Mouse (Mus musculus) left cerebral cortex, postnatal 4 days (tissue): ENCODE data around the gene Acsf3. TPM values are rescaled to one million over a fixed set of nuclear protein-coding genes. Genes with fewer than 3 reads are reported as not detected.

ENCODE experiments used
- DNase-seq: peaks from one replicate; pipeline ENCODE4 v3.0.0-alpha.2; 2022
- intact Hi-C: fragments of 180-260 bp; cut with DNase I; formaldehyde crosslinking; loops from one replicate; pipeline ENCODE4 v1.15.1; 2025
- total RNA-seq, 2 experiments: library from RNA; stranded (reverse); gene quantifications; 2 replicates each; pipeline ENCODE4 v1.2.3; 2021

Gene Acsf3
- 10 to 100 TPM; 17.4 to 17.8 TPM for total RNA-seq

- intact Hi-C loops: no loop called here
- DNase-seq: peak; percentile 54
Measured at GRCm38 (mm10) chr8:122775285-122776155, at the start of gene Acsf3. TSS of gene Acsf3 (plus strand) at chr8:122775486.

GRCm38 (mm10) chr8:122726789-122727188 is 48.5 kb upstream of the Acsf3 start:
- intact Hi-C loops: no loop called here
- DNase-seq: no peak

GRCm38 (mm10) chr8:122727412-122727811 is 47.9 kb upstream of the Acsf3 start:
- intact Hi-C loops: no loop called here

GRCm38 (mm10) chr8:122728630-122729029 is 46.7 kb upstream of the Acsf3 start:
- intact Hi-C loops: no loop called here
- DNase-seq: no peak

More at GRCm38 (mm10) chr8:122727412-122727811, 47.9 kb upstream of the Acsf3 start:
- no peak for DNase-seq

GRCm38 (mm10) chr8:122735110-122735509 is 40.2 kb upstream of the Acsf3 start:
- no peak for DNase-seq
- intact Hi-C loops: no loop called here

- peak; percentile 35 for DNase-seq
- intact Hi-C loops: no loop called here
Measured at GRCm38 (mm10) chr8:122735542-122736473, 39.5 kb upstream of the Acsf3 start.

- intact Hi-C loops: no loop called here
- no peak for DNase-seq
Measured at GRCm38 (mm10) chr8:122736623-122737022, 38.7 kb upstream of the Acsf3 start.

- no peak for DNase-seq
- intact Hi-C loops: no loop called here
Measured at GRCm38 (mm10) chr8:122737071-122737470, 38.2 kb upstream of the Acsf3 start.

- intact Hi-C loops: no loop called here
- DNase-seq: no peak
Measured at GRCm38 (mm10) chr8:122737886-122738285, 37.4 kb upstream of the Acsf3 start.

GRCm38 (mm10) chr8:122739102-122739725 is 36.1 kb upstream of the Acsf3 start:
- DNase-seq: peak; percentile 70
- intact Hi-C loops: no loop called here

- DNase-seq: no peak
- intact Hi-C loops: no loop called here
Measured at GRCm38 (mm10) chr8:122742471-122742870, 32.8 kb upstream of the Acsf3 start.

- intact Hi-C loops: no loop called here
- peak; percentile 45 for DNase-seq
Measured at GRCm38 (mm10) chr8:122745022-122745749, 30.1 kb upstream of the Acsf3 start.

- DNase-seq: no peak
- intact Hi-C loops: no loop called here
Measured at GRCm38 (mm10) chr8:122745750-122746275, 29.5 kb upstream of the Acsf3 start.

GRCm38 (mm10) chr8:122746439-122746838 is 28.8 kb upstream of the Acsf3 start:
- intact Hi-C loops: no loop called here
- DNase-seq: no peak

GRCm38 (mm10) chr8:122747825-122748224 is 27.5 kb upstream of the Acsf3 start:
- intact Hi-C loops: no loop called here
- no peak for DNase-seq

- intact Hi-C loops: no loop called here
- DNase-seq: no peak
Measured at GRCm38 (mm10) chr8:122749333-122749958, 25.8 kb upstream of the Acsf3 start.

- DNase-seq: peak; percentile 96
- intact Hi-C loops: no loop called here
Measured at GRCm38 (mm10) chr8:122751342-122751741, 23.9 kb upstream of the Acsf3 start.

GRCm38 (mm10) chr8:122752111-122752721 is 23.1 kb upstream of the Acsf3 start:
- intact Hi-C loops: no loop called here
- peak; percentile 94 for DNase-seq

- intact Hi-C loops: no loop called here
- no peak for DNase-seq
Measured at GRCm38 (mm10) chr8:122758597-122758996, 16.7 kb upstream of the Acsf3 start.
